Mouse (Mus musculus) lung, embryonic 15.5 days (tissue): Measurements from ENCODE around the gene Dusp22. TPM values are rescaled to one million over a fixed set of nuclear protein-coding genes. Genes with fewer than 3 reads are reported as not detected.

Source experiments
- ATAC-seq: fragments of 200-750 bp; cut with Nextera tagmentation; 2 replicates; pipeline ENCODE4 v1.8.0; 2017; ENCODE audit warnings: moderate number of reproducible peaks, borderline replicate concordance; ENCODE audit not compliant: low FRiP score, low TSS enrichment; ENCODE audit errors: extremely low read depth
- H3K27ac ChIP-seq: fragments of 300-500 bp; sonication (generic); 2 replicates; pipeline ENCODE4 v1.5.1; 2015; ENCODE audit warnings: moderate library complexity, mild to moderate bottlenecking, inconsistent platforms
- H3K27me3 ChIP-seq: fragments of 300-500 bp; sonication (generic); 2 replicates; pipeline ENCODE4 v1.6.1; 2015; ENCODE audit warnings: inconsistent platforms
- H3K36me3 ChIP-seq: fragments of 300-500 bp; sonication (generic); 2 replicates; pipeline ENCODE4 v1.6.1; 2015; ENCODE audit warnings: inconsistent platforms
- H3K4me1 ChIP-seq: fragments of 300-500 bp; sonication (generic); 2 replicates; pipeline ENCODE4 v1.6.1; 2015; ENCODE audit warnings: inconsistent platforms
- H3K4me2 ChIP-seq: fragments of 300-500 bp; sonication (generic); 2 replicates; pipeline ENCODE4 v1.6.1; 2015; ENCODE audit warnings: inconsistent platforms, mild to moderate bottlenecking, moderate library complexity
- H3K4me3 ChIP-seq: fragments of 300-500 bp; sonication (generic); 2 replicates; pipeline ENCODE4 v1.5.1; 2015; ENCODE audit warnings: mild to moderate bottlenecking, inconsistent platforms
- H3K9ac ChIP-seq: fragments of 300-500 bp; sonication (generic); 2 replicates; pipeline ENCODE4 v1.6.1; 2015; ENCODE audit warnings: inconsistent platforms
- H3K9me3 ChIP-seq: fragments of 300-500 bp; sonication (generic); 2 replicates; pipeline ENCODE4 v1.6.1; 2016; ENCODE audit warnings: inconsistent platforms
- WGBS: fragments of 180-500 bp; shearing (Covaris S2); methylation state at CpG from one replicate; pipeline ENCODE4 v1.1.7; 2015; 5-methylcytosine and 5-hydroxymethylcytosine counted together
- polyA plus RNA-seq: library from polyadenylated mRNA; unstranded; fragments of >200 nt; fragmentation: Nextera tagmentation; extraction: Ambion mirVana; gene quantifications from 2 replicates; pipeline ENCODE4 v1.2.1, GENCODE M21; 2015

The Dusp22 gene
- polyA plus RNA-seq = 24.8 and 25.7 TPM in 2 replicates

DNA sequence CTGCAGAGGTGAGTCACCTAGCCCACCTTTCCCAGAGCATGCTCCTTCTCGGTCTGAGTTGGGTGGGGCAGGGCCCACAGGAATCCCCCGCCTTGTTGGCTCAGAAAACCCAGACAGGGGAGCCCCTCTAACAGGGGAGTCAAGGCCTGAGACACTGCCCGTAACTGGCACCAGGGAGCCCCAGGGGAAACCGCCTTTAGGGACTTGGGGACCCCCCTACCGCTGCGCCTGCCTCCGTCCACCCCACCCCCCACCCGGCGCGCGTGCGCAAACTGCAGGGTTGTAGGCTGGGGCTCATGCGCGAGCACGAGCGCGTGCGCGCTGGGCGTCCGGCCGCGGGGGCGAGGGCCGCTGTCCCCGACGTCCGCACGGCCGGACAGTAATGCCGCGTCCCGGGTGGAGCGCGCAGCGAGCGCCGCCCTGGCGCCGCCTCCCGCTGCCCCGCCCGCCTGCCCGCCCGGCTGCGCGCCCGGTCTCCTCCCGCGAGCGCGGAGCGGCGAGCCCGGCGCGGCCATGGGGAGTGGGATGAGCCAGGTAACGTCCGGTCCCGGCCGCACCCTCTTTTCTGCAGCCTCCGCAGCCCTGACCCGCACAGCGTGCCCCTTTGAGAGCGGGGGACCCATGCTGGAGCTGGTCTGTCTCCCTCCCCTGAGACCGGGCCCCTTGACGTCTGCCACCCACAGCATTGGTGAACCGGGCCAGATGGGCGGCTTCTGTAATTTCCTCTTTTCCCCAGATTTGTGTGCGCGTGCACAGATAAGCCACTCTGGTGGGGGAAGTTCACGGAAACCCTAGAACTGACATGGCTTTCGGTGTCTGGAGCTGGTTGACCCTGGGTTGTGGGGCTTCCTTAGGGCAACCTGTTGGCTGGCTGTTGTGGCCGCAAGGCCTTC lies at the start of gene Dusp22:
Dusp22 (plus strand) TSS at position 387 of the 893 bp plus-strand sequence.
- Histone ChIP-seq H3K9ac (peak within 1 kb of the TSS; percentile 78), H3K27me3 (no peaks in the 10 kb centered on the region), H3K36me3 (no peaks in the 10 kb centered on the region), H3K4me3 (peak within 1 kb of the TSS; percentile 94), H3K27ac (peak within 1 kb of the TSS; percentile 73), H3K4me1 (peaks cover 11% of the 10 kb centered on the region; the same call in 1 of the 2 replicates), H3K4me2 (peak within 1 kb of the TSS; percentile 81), H3K9me3 (no peaks in the 10 kb centered on the region)
- WGBS = 1% methylated on average over 48 of the region's 74 CpGs
- ATAC-seq = peak; percentile 96

DNA sequence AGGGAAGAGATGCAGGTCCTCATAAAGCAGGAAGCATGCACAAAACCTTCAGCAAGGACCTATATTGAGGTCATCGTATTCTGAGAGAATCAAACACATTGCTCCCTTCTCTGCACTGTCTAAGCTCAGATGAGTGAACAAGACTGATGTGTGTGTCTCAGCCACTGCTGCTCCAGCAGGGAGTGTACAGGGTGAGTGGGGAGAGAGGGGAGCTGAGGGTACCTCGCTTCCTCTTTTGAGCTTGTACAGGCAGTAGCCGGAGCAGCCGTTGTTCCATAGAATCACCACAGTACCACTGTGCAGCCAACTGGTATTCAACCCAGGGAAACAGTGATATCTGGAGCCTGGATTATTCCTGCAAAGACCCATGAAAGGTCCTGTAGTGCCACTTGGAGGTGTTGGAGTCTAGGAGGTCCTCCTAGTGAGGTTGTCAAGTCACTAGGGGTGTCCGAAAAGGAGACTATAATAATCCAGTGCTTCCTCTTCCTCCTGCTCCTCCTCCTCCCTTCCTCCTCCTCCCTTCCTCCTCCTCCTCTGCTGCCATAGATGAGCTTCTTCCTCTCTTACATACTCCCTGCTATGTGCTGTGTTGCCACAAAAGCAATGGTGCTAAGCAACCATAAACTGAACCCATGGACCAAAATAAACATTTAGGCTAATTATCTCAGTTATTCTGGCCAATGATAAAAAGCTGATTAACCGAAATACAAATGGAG lies 47.6 kb upstream of the Dusp22 start:
- Histone ChIP-seq H3K4me1 (no peaks in the 10 kb centered on the region), H3K36me3 (no peaks in the 10 kb centered on the region), H3K9me3 (no peaks in the 10 kb centered on the region), H3K4me2 (no peak overlapping the region), H3K9ac (no peak overlapping the region), H3K4me3 (no peak overlapping the region), H3K27me3 (no peaks in the 10 kb centered on the region), H3K27ac (no peak overlapping the region)
- ATAC-seq = no peak
- WGBS = 83% methylated on average over 6 of the region's 6 CpGs

DNA sequence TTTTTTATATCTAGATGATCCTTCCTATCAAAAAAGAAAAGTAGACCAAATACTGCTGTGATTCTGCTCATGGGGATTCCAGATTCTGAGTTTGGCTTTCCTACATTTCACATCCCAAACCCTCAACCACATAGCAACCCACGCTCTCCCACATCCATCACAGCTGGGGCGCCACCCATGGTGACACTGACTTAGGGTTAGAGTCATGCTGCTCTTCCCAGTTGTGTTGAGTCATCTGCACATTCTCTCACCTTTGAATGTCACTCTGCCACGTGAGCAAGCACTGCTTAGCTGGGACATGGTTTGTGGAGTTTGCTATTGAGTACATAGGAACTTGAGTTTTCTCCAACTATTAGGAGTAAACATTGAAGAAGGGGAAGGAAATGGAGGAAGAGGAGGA lies 40.1 kb upstream of the Dusp22 start:
- no peak overlapping the region for H3K9ac ChIP-seq
- no peaks in the 10 kb centered on the region for H3K9me3 ChIP-seq
- H3K4me2 ChIP-seq = no peak overlapping the region
- WGBS = 43% methylated on average over 3 of the region's 3 CpGs
- no peak for ATAC-seq
- no peaks in the 10 kb centered on the region for H3K4me1 ChIP-seq
- H3K4me3 ChIP-seq = no peak overlapping the region
- H3K27me3 ChIP-seq = no peaks in the 10 kb centered on the region
- no peak overlapping the region for H3K27ac ChIP-seq
- no peaks in the 10 kb centered on the region for H3K36me3 ChIP-seq

DNA sequence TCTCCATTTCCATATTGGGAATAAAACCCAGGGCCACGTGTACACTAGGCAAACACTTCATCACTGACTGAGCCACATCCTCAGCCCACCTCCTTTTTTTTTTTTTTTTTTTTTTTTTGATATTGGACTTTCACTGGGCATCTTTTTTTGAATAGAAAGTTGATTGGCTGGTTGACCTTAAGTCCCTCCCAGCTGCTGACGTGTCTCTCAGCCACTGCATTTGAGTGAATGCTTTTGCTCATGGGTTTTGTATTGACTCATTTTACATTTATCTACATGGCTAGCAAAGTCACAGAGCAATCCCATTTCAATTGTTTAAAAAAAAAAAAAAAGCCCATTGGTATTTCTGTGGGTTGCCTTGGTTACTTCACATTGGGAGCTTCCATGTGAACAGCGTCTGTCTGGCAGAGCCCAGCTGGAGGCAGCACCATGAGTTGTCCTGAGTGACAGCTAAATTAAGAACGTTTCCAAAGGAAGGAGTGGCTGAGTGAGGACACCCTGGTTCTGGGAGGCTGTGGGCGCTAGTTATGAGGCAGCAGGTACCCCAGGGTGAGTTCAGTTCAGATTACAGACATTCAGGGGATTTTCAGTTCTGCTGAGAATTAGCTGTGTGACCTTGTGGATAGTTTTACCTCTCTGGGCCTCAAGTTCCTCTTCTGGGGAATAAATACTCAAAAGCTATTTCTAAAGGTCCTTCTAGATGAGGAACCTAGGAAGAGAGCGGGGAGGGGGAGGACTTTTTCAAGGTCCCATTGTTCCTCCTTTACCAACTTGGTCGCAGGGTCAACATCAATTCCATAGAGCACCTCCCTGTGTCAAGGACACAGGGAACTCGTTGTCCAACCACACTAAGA lies 31.4 kb upstream of the Dusp22 start:
- Histone ChIP-seq H3K9me3 (no peaks in the 10 kb centered on the region), H3K9ac (no peak overlapping the region)
- 51% methylated on average over 8 of the region's 8 CpGs for WGBS

DNA sequence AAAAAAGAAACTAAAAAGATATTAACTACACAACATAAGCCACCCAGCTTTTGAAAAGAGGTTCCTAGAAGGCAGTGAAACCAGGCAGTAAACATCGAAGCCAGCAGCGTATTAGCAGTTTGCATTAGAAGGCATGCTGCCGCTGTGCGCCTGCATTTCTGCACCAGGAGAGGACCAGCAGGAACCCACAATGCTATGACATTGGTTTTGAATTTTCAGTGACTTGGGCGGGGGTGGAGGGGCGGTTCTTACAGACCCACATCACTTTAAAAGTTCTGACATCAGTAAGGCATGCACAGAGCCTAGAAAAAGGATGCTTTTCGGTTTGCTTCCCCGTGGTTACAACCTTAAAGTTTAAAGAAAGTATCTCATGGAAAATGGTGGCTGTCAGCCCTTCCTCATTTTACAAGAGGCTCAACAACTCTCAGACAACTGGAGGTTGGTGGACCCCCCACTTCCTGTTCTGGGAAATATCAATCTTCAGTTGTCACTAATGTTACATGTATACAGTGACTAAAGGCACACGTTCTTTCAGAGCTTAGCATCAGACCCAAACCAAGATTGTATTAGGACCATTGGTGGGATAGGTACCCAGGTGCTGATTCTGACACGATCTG lies 29.9 kb upstream of the Dusp22 start:
- H3K9me3 ChIP-seq = no peaks in the 10 kb centered on the region
- H3K36me3 ChIP-seq = no peaks in the 10 kb centered on the region
- H3K4me2 ChIP-seq = no peak overlapping the region
- no peak overlapping the region for H3K9ac ChIP-seq
- H3K27ac ChIP-seq = no peak overlapping the region
- no peaks in the 10 kb centered on the region for H3K27me3 ChIP-seq
- H3K4me1 ChIP-seq = no peaks in the 10 kb centered on the region
- H3K4me3 ChIP-seq = no peak overlapping the region
- WGBS = 67% methylated on average over 10 of the region's 10 CpGs
- ATAC-seq = no peak

More for the DNA sequence above, 31.4 kb upstream of the Dusp22 start:
- Histone ChIP-seq H3K27ac (no peak overlapping the region), H3K4me3 (no peak overlapping the region), H3K27me3 (no peaks in the 10 kb centered on the region), H3K36me3 (no peaks in the 10 kb centered on the region), H3K4me1 (no peaks in the 10 kb centered on the region), H3K4me2 (no peak overlapping the region)
- no peak for ATAC-seq

DNA sequence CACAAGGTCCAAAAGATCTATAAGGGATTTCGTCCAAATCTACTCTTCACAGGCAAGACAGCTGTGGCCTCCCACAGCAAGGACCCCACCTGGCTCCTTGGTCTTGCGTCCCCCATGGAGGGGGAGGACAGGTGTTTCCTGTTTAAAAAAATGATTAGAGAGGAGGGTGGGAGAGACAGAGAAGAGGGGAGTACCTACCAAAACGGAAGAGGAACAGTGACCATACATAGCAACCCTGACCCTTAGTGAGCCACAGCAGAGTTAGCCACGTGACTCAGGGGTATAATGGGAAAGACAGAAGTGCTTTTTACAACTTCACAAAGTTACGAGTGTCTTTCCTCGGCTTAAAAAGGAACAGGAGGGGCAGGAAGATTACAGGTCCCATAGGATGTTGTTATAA lies 26.8 kb upstream of the Dusp22 start:
- Histone ChIP-seq H3K27ac (no peak overlapping the region), H3K36me3 (no peaks in the 10 kb centered on the region), H3K9ac (no peak overlapping the region), H3K27me3 (no peaks in the 10 kb centered on the region), H3K4me3 (no peak overlapping the region), H3K4me2 (no peak overlapping the region), H3K9me3 (no peaks in the 10 kb centered on the region), H3K4me1 (no peaks in the 10 kb centered on the region)
- ATAC-seq = no peak
- 73% methylated on average over 6 of the region's 6 CpGs for WGBS

DNA sequence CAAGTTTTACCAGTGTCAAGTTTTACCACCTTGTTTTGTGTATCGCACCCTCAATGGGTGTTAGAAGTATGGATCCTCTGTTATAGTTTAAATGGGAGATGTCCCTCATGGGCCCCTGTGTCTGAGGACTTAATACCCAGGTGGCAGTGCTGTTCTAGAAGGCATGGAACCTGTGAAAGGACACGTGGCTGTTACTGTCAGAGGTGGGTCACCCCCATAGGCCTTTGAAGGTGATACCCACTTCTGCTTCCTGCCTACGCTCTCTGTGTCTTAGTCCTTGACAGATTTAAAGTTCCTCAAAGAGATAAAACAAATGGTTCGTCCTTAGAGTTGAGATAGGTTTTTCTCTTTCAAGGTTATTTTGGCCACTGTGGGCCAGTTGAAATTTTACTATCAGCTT lies 23.3 kb upstream of the Dusp22 start:
- H3K9me3 ChIP-seq = no peaks in the 10 kb centered on the region
- no peak for ATAC-seq
- no peak overlapping the region for H3K27ac ChIP-seq
- no peak overlapping the region for H3K9ac ChIP-seq
- no peaks in the 10 kb centered on the region for H3K4me1 ChIP-seq
- WGBS = 66% methylated on average over 4 of the region's 4 CpGs
- H3K4me3 ChIP-seq = no peak overlapping the region
- H3K27me3 ChIP-seq = no peaks in the 10 kb centered on the region
- H3K4me2 ChIP-seq = no peak overlapping the region
- no peaks in the 10 kb centered on the region for H3K36me3 ChIP-seq

DNA sequence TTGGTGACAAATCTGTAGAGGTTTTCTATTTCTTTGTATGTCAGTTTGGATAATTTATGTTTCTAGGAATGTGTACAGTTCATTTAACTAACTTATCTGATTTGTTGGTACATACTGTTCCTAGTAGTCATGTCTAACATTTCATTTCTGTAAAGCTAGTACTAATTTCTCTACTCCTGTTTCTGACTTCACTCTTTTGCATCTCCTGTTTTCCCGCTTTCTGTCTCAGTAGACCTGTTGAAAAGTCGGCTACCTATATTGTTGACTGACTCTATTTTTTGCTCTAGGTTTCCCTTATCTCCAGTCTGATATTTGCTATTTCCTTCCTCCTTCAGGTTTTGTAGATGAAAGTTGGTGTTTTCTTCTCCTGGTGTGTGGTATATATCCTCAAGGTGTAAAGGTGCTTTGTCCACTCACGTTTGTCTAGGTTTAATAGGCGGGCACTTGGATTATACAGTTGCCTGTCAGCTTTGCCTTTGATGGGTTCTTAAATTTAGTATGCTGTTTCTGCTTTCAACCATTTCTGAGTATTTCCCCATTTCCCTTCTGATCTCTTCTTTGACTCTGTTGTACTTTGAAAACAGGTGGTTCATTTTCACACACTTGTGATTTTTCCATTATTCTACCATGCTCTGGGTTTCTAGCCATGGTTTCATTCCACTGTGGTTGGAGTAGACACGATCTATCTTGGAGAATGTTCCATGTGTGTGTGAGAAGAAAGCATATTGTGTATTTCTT lies 21.3 kb upstream of the Dusp22 start:
- no peak overlapping the region for H3K27ac ChIP-seq
- no peaks in the 10 kb centered on the region for H3K36me3 ChIP-seq
- H3K9me3 ChIP-seq = no peaks in the 10 kb centered on the region
- no peak for ATAC-seq
- no peaks in the 10 kb centered on the region for H3K27me3 ChIP-seq
- WGBS = 86% methylated on average over 5 of the region's 5 CpGs
- no peak overlapping the region for H3K9ac ChIP-seq
- no peak overlapping the region for H3K4me2 ChIP-seq
- H3K4me1 ChIP-seq = no peaks in the 10 kb centered on the region
- H3K4me3 ChIP-seq = no peak overlapping the region

DNA sequence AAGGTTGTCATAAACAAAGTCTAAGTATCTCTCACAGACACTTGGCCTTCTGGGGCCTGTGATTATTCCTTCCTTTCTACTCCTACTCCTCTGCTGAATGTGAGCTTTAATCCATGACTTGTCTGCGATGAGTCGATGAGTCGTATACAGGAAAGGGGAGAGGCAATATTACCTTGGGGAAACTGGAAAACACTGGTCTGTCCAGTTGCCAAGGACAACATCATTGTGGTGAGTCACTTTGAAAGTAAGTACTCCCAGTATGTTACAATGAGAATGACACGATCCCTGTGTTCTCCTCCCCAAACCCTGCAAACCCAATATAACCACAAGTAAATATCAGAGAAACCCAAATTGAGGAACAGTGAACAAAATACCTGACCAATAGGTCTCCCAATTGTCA lies 17.7 kb upstream of the Dusp22 start:
- H3K27me3 ChIP-seq = no peaks in the 10 kb centered on the region
- H3K4me1 ChIP-seq = no peaks in the 10 kb centered on the region
- no peak overlapping the region for H3K4me2 ChIP-seq
- ATAC-seq = no peak
- H3K4me3 ChIP-seq = no peak overlapping the region
- H3K27ac ChIP-seq = no peak overlapping the region
- 73% methylated on average over 4 of the region's 4 CpGs for WGBS
- no peaks in the 10 kb centered on the region for H3K9me3 ChIP-seq
- H3K36me3 ChIP-seq = no peaks in the 10 kb centered on the region
- H3K9ac ChIP-seq = no peak overlapping the region

DNA sequence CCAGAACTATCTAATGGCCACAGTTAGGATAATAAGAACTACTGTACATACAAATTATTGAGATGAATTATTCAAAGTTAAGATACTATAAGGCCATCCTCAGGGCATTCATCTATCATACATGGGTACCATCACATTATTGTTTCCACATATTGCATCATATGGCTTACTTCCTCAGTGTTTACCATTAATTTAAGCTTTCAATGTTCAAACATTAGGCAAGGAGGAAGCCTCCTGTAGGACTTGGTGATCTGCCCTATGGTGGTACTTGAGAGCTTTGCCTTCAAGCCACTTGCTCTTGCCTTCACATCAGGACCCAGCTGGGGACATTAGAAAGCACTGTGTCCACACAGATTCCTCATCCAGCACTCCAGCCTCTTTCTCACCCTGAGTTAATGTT lies 11.3 kb upstream of the Dusp22 start:
- Histone ChIP-seq H3K9ac (no peak overlapping the region), H3K36me3 (no peaks in the 10 kb centered on the region), H3K4me2 (no peak overlapping the region), H3K4me1 (no peaks in the 10 kb centered on the region), H3K27me3 (no peaks in the 10 kb centered on the region), H3K27ac (no peak overlapping the region), H3K4me3 (no peak overlapping the region), H3K9me3 (no peaks in the 10 kb centered on the region)
- ATAC-seq = no peak

DNA sequence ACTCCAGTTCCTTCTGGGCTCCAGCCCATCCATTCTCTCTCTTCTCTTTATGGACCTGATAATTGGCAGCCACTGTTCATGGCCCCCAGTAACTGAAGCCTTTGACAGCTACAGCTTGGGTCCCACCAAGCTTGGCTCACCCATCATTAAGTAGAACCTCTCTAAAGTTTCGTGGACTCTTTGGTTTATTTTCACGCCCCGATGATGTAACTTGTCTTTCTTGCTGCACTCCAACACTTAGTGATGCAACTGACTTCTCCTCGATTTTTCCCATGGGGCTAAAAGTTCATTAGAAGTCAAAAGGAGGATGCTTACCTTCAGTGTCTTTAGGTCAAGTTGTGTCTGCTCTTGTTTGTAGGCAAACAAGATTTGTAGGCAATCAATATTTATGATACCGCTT lies 10.6 kb upstream of the Dusp22 start:
- H3K27me3 ChIP-seq = no peaks in the 10 kb centered on the region; the same call in 1 of the 2 replicates
- no peaks in the 10 kb centered on the region for H3K36me3 ChIP-seq
- no peak for ATAC-seq
- H3K9ac ChIP-seq = no peak overlapping the region
- H3K4me3 ChIP-seq = no peak overlapping the region
- H3K27ac ChIP-seq = no peak overlapping the region
- H3K9me3 ChIP-seq = no peaks in the 10 kb centered on the region
- H3K4me1 ChIP-seq = no peaks in the 10 kb centered on the region
- no peak overlapping the region for H3K4me2 ChIP-seq
- WGBS = 89% methylated on average over 5 of the region's 5 CpGs
